Mouse (Mus musculus) heart, postnatal 0 days (tissue): ENCODE results near the gene Wnt2.

ENCODE experiments used
- CTCF ChIP-seq: IDR thresholded peaks from 2 replicates; pipeline ENCODE4 v1.5.1; 2016; ENCODE audit warnings: antibody characterized with exemption, control low read depth, low read depth
- EP300 ChIP-seq: IDR thresholded peaks from 2 replicates; pipeline ENCODE4 v1.6.1; 2016; ENCODE audit warnings: antibody characterized with exemption, low read depth

- no peak for TF ChIP-seq CTCF
- no peak for TF ChIP-seq EP300
Measured at GRCm38 (mm10) chr6:17998497-17998896, 31.9 kb downstream of the Wnt2 start.
